Mouse (Mus musculus) spleen, postnatal 14 days (tissue): ENCODE data around the gene Oma1.

Experiments
- DNase-seq, 2 experiments: peaks; one replicate each; pipeline ENCODE4 v3.0.0; 2021 to 2022; ENCODE audit warnings: low spot score in 2 of 2

Oma1 gene

DNA sequence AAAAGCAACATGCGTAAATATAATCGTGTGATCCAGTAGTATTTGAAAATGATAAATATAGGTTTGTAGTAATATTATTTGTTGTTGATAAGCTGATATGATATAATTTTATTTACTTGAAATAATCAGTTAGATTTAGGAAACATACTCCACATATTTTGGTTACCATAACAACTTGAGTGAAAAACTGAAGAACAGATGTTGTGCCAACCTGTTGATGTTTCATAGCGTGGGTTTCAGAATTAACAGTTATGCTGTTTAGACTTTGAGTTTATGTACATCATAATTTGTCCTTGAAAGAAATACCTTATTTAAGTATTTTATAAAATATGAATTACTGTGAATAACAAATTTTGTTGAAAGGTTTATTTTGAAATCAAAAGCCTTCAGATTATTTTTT lies 43.8 kb downstream of the Oma1 start:
- DNase-seq: no peak

DNA sequence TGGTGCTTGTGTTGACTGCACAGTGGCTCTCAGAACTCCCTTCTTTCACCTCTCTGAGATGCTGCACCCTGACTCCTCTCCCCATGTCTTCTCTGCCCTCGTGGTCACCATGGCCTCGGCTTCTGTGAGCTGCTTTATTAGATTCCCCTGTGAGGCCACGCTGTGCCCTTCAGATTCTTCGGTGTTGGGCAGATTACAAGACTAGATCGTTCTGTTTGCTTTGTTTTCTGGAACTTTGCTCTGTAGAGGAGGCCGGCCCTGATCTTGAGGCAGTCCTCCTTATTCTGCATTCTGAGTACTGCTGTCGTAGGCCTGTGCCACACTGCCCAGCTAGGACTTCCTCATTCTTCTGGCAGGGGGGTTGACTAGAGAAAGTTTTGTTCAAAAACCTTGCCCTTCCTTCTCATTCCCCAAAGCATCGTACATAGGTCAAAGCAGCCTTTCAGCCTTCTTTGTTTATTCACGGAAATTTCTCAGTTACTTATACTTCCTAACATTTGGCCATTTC lies 45.4 kb downstream of the Oma1 start:
- DNase-seq: no peak

DNA sequence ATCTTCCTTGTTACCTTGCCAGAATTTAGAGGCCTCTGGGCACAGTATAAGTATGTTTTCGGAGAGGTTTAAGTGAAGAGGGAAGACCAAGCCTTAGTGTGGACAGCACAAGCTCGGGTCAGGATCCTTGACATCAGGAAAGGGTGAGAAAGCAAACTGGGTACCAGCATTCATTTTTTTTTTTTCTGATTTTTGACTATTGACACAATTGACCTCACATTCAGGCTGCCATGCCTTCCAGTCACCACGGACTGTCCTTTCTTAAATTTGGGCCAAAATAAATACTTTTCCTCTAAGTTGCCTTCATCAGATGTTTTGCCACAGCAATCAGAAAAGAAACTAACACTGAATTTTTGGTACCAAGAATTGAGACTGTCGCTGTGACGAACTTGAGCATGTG lies 68.6 kb downstream of the Oma1 start:
- no peak for DNase-seq

DNA sequence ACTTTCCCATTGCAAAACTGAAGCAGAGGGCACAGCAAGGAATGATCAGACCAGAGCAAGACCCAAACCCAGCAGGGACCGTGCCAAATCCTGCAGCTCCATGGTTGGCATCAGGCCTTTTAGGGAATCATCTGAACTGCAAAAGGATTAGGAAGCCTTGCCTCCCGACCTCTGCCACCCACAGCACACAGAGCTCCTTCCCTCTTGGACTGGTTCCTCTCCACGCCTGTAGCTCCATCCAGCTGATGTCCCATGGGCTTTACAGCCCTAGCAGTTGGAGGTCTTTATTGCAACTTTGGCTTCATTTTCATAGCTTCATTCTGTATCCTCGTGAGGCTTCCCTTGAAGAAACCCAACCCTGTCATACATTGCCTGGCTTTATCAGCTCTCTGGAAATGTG lies 71.4 kb downstream of the Oma1 start:
- no peak for DNase-seq

DNA sequence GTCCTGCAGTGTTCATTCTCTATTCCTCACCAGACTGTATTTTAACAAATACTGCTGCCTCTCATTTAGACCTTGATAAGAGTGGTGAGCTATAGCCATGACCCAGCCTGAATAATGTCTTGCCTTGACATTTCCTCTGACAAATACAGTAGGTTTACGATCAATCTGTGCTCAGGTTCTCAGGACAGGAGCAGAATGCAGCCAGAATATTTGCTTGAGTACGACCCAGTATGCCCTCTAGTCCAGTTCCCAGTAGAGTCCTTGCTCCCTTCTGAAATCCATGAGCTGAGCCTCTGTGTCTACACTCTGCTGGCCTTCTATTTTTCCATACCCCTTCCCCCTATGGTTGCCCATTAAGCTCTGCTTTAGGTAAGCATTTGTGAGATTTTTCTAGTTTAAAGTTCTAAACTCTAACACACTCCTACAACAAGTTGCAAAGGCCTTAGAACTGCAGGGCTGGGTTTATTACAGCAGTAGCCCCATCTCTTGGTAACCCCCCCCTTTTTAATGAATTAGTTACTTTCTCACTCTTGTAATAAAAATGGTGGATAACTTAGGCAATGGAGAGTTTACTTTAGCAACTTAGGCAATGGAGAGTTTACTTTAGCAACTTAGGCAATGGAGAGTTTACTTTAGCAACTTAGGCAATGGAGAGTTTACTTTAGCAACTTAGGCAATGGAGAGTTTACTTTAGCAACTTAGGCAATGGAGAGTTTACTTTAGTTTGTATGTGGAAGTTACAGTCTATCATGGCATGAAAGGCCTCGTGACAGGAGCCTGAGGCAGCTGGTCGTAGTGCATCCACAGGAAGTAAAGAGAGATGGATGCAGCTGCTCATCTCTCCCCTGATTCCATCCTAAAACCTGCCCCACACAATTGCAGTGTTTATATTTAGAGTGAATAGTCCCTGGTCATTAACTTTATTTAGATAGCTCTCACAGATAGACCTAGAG lies 72.5 kb downstream of the Oma1 start:
- no peak for DNase-seq

DNA sequence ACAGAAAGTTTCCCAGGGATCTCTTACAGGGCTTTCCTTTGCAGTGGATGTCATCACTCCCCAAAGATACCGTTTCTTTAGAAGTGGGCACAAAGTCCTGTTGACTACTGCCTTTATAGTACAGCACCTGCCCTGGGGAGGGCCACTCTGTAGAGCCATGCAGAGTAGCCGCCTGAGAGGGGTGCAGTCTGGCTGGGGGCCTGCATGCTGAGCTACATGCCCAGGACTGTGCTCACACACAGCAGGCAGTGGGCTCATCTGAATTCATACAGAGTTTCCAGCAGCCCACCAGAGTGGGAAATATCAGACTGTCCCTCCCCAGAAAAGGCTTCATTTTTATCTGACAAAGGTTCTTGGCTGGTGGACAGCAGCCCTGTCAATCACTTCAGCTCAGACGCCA lies 73.7 kb downstream of the Oma1 start:
- no peak for DNase-seq

DNA sequence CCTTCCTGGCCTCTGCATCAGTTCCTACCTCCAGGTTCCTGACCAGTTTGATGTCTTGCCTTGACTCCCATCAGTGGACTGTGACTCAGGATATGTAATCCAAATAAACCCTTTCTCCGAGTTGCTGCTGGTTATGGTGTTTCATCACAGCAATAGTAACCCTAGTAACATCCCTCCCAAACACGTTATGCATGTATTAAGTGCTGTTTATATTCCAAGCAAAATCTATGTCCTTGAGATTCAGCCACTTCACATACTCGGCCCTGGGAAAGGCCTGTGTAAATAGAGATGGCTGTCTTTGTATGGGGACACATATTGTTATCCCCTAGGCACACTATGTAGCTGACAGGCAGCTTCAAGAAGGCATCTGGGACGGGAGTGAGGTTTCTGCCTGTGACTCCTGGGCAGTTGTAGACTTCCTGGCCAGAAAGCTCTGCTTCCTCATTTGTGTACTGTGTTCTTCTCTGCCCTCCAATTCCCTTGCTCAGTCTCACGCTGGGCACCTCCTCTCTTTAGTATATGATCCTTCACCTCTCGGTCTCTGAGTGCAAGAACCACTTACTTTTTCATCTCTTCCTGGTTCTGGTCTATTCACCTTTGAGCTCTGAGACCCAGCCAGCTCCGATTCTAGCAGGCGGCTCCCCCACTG lies 75.0 kb downstream of the Oma1 start:
- no peak for DNase-seq

DNA sequence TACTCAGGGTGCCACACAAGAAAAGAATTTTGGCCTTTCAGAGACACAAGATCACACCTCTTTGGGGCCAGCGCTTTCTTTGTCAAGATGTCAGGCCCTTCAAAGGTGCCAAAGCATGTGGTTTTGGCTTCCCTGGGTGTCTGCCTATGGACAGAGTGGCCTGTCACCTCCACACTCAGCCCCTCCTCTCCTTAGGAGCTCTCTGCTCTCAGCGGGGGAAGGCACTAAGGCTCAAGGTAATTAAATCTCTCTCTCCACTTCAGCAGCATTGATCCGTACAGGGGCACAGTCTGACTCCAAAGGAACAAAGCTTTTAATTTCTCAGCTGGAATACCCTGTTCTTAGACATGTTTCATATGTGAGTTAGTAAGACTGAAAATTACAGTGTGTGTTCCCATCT lies 76.0 kb downstream of the Oma1 start:
- DNase-seq: no peak

DNA sequence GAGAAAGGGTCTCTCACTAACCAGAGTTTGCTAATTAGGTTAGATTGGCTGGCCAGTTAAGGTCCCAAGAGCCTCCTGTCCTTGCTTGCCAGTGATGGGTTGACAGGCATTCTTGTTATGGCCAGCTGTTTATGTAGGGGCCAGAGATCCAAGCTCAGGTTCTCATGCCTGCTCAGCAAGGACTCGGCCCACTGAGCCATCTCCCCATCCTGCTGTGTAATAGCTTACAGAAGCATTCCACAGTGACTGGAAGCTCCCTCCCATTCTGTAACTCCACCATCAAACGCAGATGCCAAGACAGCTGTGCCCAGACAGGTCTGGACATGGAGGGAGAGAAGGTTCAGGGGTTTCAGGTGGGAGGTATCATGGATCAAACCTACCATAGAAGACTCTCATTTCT lies 76.9 kb downstream of the Oma1 start:
- no peak for DNase-seq

DNA sequence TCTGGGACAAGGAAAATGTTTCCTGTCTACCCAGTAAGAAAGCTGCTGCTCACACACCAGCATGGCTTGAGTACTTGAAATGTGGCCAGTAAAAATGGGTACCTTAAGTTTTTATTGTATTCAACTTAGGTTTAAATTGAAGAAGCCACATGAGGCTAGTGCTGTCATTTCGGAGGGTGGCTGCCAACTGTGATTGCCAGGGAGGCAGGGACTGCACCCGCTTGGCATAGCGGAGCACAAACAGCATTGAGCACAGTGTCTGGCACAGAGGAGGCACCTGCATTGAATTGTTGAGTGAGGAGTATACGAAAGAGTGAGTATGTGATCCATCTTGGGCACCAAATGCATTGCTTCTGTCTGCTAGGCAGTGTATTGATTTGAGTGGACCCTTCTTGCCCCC lies 81.5 kb downstream of the Oma1 start:
- DNase-seq: no peak

DNA sequence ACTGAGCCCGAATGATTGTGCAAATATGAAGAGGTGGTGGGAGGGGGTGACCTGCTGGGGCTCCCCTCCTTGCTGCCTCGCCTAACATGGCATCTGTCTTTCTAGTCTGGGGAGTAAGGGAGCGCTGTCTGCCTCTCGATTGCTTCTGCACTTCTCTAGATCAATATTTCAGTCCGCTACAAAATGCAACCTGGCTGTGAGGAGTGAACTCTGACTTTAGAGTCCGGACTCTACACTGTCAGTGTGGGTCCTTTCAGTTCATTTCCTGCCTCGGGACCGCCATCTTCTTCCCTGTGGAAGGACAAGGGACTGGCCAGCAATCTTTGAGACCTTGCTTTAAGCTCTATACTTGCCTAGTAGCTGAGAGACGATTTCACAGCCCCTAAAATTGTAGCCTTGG lies 82.3 kb downstream of the Oma1 start:
- no peak for DNase-seq

DNA sequence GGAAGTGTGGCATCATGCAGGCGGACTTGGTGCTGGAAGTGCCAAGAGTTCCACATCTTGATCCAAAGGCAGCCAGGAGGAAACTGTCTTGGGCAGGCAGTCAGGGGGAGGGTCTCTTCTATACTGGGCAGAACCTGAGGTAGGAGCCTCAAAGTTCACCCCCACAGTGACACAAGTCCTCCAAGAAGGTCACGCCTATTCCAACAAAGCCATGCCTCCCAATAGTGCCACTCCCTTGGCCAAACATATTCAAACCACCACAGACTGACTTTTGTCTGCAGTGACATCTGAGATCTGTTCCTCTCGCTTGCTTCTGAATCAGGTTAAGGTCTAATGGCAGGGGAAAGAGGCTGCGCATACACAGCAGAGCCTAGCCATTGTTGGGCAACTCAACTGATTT lies 83.3 kb downstream of the Oma1 start:
- no peak for DNase-seq

DNA sequence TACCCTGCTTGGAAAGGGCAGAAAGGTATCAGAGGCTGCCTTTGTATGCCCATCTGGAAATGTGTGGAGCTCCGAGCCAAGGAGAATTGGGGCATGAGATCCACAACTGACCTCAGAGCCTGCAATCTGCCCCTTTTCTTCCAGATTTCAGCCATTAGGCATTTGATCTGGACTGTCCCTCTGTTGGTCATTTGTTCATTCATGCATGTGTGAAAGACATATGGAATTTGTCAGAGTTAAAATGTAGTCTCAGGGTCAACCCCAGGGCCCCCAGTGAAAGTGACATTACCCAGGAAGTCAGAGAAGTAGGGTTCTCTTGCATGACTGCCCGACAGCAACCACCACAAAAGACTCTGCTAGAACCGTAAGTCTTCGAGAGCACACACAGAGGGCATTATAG lies 89.0 kb downstream of the Oma1 start:
- no peak for DNase-seq

DNA sequence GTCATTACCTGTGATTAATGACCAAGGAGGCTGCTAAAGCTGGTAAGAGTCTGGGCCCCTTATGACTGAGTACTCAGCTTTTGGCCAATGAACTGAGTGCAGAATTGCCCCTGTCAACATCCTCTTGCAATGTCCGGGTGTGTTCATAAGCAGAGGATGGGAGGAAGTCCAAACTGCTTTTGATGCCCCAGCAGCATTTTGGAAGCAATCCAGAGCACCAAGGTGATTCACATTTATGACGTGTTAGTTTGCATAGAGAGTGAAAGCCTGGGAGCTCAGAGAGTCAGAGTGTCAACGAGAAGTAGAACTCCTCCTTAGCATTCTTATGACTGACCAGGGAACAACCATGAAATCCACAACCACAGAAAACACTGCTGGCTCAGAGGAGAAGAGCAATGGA lies 91.7 kb downstream of the Oma1 start:
- no peak for DNase-seq

DNA sequence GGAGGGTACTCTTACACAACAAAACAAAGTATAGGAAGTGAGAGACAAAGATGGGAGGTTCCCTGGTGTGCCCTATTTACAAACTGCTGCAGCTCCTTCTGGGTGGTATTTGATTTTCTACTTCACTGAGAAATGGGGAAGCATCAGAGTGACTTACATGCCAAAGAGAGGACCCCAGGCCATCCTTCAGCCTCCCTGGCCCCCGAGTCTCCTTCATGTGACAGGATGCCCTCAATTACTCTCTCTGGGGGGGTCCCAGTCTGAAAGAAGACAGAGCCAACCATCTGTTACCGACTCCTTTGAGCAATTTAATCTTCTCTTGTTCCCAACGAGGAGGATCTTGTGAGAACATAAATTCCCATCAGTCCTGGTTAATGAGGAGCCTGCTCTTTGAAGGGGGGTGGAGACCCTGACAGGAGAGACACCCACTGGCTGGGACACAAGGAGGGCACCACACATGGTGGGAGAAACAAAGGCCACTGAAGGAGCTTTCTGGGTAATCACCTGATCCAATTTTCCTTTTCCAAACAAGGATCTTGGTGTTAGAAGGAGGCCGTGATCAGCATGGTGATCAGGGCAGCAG lies 96.7 kb downstream of the Oma1 start:
- DNase-seq: no peak
